Mouse (Mus musculus) forebrain, embryonic 10.5 days (tissue): ENCODE measurements around the gene Zic2. TPM values are rescaled to one million over a fixed set of nuclear protein-coding genes. Genes with fewer than 3 reads are reported as not detected.
A peak's percentile ranks its signal among the peaks of the same experiment; 100 is the strongest.

Source experiments
- DNase-seq: peaks from one replicate; pipeline ENCODE4 v3.0.0-alpha.2; 2017; ENCODE audit warnings: low spot score; ENCODE audit errors: extremely low spot score
- H3K27ac ChIP-seq: fragments of 300-500 bp; sonication (generic); 2 replicates; pipeline ENCODE4 v1.5.1; 2016; ENCODE audit warnings: mild to moderate bottlenecking
- H3K27me3 ChIP-seq: fragments of 300-500 bp; sonication (generic); 2 replicates; pipeline ENCODE4 v1.6.1; 2016; ENCODE audit warnings: mild to moderate bottlenecking; ENCODE audit not compliant: poor library complexity, severe bottlenecking
- H3K36me3 ChIP-seq: fragments of 300-500 bp; sonication (generic); replicated peaks from 2 replicates; pipeline ENCODE4 v1.6.1; 2016; ENCODE audit warnings: mild to moderate bottlenecking, moderate library complexity
- H3K4me1 ChIP-seq: fragments of 300-500 bp; sonication (generic); 2 replicates; pipeline ENCODE4 v1.6.1; 2016
- H3K4me3 ChIP-seq: fragments of 300-500 bp; sonication (generic); 2 replicates; pipeline ENCODE4 v1.5.1; 2016; ENCODE audit warnings: mild to moderate bottlenecking, moderate library complexity
- H3K9me3 ChIP-seq: fragments of 300-500 bp; sonication (generic); 2 replicates; pipeline ENCODE4 v1.6.1; 2016; ENCODE audit warnings: mild to moderate bottlenecking, moderate library complexity
- WGBS: fragments of 180-500 bp; shearing (Covaris S2); methylation state at CpG from one replicate; pipeline ENCODE4 v1.1.7; 2016; 5-methylcytosine and 5-hydroxymethylcytosine counted together
- polyA plus RNA-seq: library from polyadenylated mRNA; unstranded; fragments of >200 nt; fragmentation: Nextera tagmentation; extraction: Ambion mirVana; gene quantifications from 2 replicates; pipeline ENCODE4 v1.2.1, GENCODE M21; 2016

Zic2 gene
- polyA plus RNA-seq, result 7.0 and 7.3 TPM in 2 replicates

DNA sequence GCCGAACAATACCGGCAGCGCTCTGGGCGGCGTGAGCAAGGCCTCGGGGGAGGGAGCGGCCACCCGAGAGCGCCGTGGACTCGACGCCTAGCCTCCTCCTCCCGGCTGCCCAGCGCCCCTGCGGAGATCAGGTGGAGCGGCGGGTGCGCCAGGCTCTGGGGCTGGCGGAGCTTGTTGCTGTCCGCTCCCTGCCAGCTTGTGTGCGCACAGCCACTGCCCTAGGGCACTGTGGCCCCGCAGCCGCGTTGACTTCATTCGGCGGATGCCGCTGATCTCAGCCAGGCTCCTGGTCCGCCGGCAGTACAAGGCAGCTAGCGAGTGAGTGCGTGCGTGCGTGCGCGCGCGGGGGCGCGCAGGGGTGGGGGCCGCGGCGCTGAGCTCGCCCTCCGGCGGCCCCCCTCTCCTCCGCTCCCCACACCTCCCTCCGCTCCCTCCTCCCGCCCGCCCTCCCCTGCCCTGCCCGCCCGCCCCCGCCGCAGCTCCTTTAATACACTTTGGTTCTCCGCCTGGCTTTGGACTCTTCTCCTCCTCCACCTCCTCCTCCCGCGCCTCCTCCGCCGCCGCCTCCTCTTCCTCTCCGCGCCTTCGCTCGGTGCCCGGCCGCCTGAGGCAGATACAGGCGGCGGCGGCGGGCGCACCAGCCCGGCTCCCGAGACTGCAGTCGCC is at the start of gene Zic2:
Zic2 (plus strand) TSS at position 545 of the 666 bp plus-strand sequence.
- no peaks in the 10 kb centered on the region for H3K9me3 ChIP-seq
- peaks cover 76% of the 10 kb centered on the region for H3K4me1 ChIP-seq
- peak; percentile 86 for DNase-seq
- H3K4me3 ChIP-seq, result peak within 1 kb of the TSS; percentile 86
- peaks cover 86% of the 10 kb centered on the region for H3K27me3 ChIP-seq
- under 1% methylated on average over 59 of the region's 73 CpGs for WGBS
- peak within 1 kb of the TSS; percentile 99 for H3K27ac ChIP-seq
- H3K36me3 ChIP-seq, result peaks cover 38% of the 10 kb centered on the region

DNA sequence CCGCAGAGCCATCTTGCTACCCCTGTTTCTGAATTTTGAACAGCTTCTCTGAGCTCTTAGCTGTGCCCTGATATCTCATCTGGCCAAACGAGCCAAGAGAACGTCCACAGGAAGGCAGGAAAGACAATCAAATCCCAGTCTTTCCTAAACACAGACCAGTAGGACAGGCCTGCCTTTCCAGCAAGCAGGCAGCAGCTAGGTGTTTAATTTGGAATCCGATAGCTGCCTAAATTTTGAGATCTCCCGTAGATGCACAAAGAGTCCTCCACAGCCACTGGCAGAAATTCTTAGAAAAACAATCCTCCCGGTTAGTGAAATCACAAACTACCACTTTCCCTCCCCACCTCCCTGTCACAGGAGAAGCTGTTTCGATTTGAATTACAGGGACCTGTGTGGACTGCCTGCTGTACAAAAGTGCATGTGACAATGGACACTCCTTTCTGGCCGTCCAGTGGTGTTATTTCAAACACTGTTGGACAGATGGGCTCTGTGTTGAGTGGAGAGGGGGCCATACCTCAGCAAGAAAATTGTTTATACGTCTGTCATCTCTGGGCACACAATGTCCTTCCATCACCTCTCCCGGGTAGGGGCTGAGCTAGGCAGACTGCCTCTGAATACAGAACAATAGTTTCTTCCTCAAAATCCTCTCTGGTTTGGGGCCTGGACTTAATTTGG is 48.6 kb upstream of the Zic2 start:
- WGBS, result 62% methylated on average over 10 of the region's 10 CpGs
- no peak for DNase-seq
- Histone ChIP-seq H3K27ac (peak overlapping the region; percentile 42; the same call in 1 of the 2 replicates), H3K9me3 (no peaks in the 10 kb centered on the region), H3K36me3 (no peaks in the 10 kb centered on the region), H3K4me3 (no peak overlapping the region), H3K4me1 (peaks cover 48% of the 10 kb centered on the region), H3K27me3 (peaks cover 8% of the 10 kb centered on the region; the same call in 1 of the 2 replicates)

DNA sequence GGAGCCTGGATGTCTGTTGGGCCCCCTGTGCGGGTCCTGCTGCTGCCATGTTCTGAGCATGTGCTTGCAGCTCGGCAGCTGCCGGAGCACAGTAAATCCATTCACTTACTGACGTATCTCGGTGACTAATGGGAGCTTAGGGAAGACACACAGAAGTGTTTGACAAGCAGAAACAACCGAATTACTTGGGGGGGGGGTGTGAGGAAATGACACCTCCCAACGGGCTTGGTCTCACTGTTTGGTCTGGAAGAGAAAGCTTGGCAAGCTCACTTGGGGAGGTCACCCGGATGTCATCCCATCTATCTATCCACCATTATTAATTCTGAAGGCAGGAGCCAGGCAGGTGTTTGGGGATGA is 48.1 kb upstream of the Zic2 start:
- no peak overlapping the region for H3K4me3 ChIP-seq
- H3K4me1 ChIP-seq, result peaks cover 53% of the 10 kb centered on the region
- peak overlapping the region; percentile 42; the same call in 1 of the 2 replicates for H3K27ac ChIP-seq
- 67% methylated on average over 8 of the region's 8 CpGs for WGBS
- no peak for DNase-seq
- H3K27me3 ChIP-seq, result peaks cover 3% of the 10 kb centered on the region; the same call in 1 of the 2 replicates
- H3K36me3 ChIP-seq, result no peaks in the 10 kb centered on the region
- no peaks in the 10 kb centered on the region for H3K9me3 ChIP-seq

DNA sequence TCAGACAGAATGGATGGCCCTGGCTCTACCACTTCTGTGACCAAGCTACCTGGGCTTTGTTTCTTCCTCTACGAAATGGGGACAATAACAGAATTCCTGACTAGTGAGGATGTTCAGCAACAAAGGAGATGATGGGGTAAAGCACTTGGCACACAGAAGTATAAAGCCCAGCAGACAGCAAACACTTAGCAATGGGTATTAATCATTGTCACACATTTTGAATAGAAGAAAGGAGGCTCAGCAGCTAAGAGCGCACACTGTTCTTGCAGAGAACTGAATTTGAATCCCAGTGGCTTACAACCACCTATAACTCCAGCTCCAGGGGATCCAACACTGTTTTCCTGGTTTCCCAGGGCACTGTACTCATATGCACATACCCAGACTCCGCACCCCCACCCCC is 47.6 kb upstream of the Zic2 start:
- Histone ChIP-seq H3K4me1 (peaks cover 58% of the 10 kb centered on the region), H3K27ac (no peak overlapping the region)
- no peak for DNase-seq

DNA sequence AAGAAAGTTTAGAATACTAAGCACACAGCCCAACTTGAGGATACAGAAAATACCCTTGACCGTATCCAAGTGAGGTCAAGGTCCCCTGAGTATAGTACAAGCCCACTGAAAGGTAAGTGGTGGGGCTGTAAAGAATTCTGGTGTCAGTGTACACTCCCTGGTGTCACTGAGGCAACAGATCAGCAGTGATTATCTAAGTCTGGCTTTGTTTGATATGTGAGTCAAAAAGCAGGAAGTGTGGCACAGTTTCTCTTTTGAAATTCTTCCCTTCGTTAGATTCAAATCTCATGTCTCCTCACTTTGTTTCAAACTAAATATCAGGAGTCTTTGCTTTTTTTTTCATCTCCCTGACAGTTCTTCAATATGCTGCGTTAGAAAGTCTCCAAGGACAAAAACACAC is 42.7 kb upstream of the Zic2 start:
- WGBS, result 80% methylated on average over 3 of the region's 3 CpGs
- no peaks in the 10 kb centered on the region for H3K9me3 ChIP-seq
- DNase-seq, result no peak
- no peaks in the 10 kb centered on the region for H3K27me3 ChIP-seq
- no peak overlapping the region for H3K27ac ChIP-seq
- H3K4me1 ChIP-seq, result peaks cover 35% of the 10 kb centered on the region
- H3K36me3 ChIP-seq, result no peaks in the 10 kb centered on the region
- no peak overlapping the region for H3K4me3 ChIP-seq

More for the DNA sequence above, 47.6 kb upstream of the Zic2 start:
- Histone ChIP-seq H3K36me3 (no peaks in the 10 kb centered on the region), H3K9me3 (no peaks in the 10 kb centered on the region), H3K27me3 (no peaks in the 10 kb centered on the region; the same call in 1 of the 2 replicates), H3K4me3 (no peak overlapping the region)
- 89% methylated on average over 3 of the region's 3 CpGs for WGBS

GRCm38 (mm10) chr14:122434039-122434438 is 41.2 kb upstream of the Zic2 start:
- H3K9me3 ChIP-seq, result no peaks in the 10 kb centered on the region
- H3K4me1 ChIP-seq, result peaks cover 32% of the 10 kb centered on the region
- 92% methylated on average over 10 of the region's 10 CpGs for WGBS
- H3K36me3 ChIP-seq, result no peaks in the 10 kb centered on the region
- no peak overlapping the region for H3K27ac ChIP-seq
- H3K4me3 ChIP-seq, result no peak overlapping the region
- no peak for DNase-seq
- H3K27me3 ChIP-seq, result no peaks in the 10 kb centered on the region

DNA sequence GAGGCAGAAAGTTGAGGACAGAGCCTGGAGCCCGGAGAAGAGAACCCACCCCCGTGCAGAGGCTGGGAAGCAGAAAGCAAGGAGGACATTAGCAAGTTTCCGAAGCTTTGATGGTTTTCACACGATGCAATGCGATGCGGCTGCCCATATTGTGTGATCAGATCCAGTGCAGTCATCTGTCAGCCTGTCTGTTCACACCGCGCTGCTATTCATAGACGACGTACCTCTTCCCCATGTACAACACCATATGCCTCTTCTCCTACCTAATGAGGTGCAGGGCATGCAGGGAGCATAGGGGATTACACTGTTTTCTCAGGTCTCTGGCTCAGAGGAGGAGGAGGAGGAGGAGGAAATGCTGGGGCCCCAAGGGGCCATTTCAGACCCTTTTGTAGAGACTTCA is 38.4 kb upstream of the Zic2 start:
- no peak overlapping the region for H3K27ac ChIP-seq
- no peaks in the 10 kb centered on the region for H3K27me3 ChIP-seq
- peaks cover 3% of the 10 kb centered on the region; the same call in 1 of the 2 replicates for H3K36me3 ChIP-seq
- peaks cover 26% of the 10 kb centered on the region for H3K4me1 ChIP-seq
- H3K9me3 ChIP-seq, result no peaks in the 10 kb centered on the region
- 79% methylated on average over 10 of the region's 10 CpGs for WGBS
- no peak overlapping the region for H3K4me3 ChIP-seq
- DNase-seq, result no peak

DNA sequence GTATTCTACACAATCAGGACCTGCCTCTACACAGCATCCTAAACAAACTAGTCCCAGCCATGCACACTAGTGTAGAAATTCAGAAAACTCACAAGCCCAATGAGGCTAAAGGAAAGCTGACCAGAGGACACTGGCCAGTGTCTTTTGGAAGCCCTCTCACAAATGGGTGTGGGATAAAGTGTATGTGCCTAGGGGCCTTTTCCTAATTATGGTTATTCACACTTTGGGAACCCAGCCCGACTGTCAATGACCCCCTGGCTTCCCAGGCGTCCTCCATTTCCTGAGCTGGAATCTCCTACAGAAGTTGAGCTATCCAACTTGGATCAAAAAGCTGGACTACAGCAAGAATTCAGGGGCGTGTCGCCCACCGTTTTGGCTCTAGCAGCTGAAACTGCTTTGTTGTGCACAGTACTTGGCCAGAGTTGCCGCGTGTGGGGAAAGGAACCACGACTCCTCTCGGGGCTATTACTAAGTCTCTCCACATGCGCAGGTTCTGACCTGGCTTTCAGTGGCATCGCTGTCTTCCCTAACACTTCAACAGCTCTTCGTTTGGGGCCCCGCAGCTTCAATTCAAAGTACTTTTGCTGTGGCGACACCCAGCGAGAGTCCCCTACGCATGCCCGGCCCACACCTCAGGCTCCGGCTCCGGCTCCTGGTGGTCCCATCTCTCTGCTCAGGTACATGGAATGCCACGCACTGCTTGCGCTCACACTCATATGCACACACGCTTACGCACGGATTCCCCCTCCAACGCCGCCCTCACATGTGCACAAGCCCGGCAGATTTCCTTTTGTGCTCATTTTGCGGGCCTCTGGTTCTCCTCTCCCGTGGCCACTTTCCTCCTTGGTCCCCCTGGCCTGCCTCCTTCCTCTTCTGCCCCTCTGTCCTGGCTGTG is 25.4 kb upstream of the Zic2 start:
- Histone ChIP-seq H3K36me3 (no peaks in the 10 kb centered on the region), H3K27me3 (peaks cover 88% of the 10 kb centered on the region), H3K4me1 (peaks cover 63% of the 10 kb centered on the region), H3K9me3 (no peaks in the 10 kb centered on the region), H3K27ac (peak overlapping the region; percentile 95), H3K4me3 (peak overlapping the region; percentile 64)
- peak; percentile 65 for DNase-seq
- WGBS, result 2% methylated on average over 29 of the region's 29 CpGs

GRCm38 (mm10) chr14:122450496-122451382 is 24.5 kb upstream of the Zic2 start, which contains the start of gene Gm5089:
Gm5089 (minus strand) TSS chr14:122451115.
- Histone ChIP-seq H3K27me3 (peaks cover 83% of the 10 kb centered on the region), H3K4me3 (peak within 1 kb of the TSS; percentile 64), H3K9me3 (no peaks in the 10 kb centered on the region), H3K27ac (peak within 1 kb of the TSS; percentile 95), H3K4me1 (peaks cover 71% of the 10 kb centered on the region), H3K36me3 (no peaks in the 10 kb centered on the region)
- under 1% methylated on average over 58 of the region's 59 CpGs for WGBS
- peak; percentile 69 for DNase-seq

DNA sequence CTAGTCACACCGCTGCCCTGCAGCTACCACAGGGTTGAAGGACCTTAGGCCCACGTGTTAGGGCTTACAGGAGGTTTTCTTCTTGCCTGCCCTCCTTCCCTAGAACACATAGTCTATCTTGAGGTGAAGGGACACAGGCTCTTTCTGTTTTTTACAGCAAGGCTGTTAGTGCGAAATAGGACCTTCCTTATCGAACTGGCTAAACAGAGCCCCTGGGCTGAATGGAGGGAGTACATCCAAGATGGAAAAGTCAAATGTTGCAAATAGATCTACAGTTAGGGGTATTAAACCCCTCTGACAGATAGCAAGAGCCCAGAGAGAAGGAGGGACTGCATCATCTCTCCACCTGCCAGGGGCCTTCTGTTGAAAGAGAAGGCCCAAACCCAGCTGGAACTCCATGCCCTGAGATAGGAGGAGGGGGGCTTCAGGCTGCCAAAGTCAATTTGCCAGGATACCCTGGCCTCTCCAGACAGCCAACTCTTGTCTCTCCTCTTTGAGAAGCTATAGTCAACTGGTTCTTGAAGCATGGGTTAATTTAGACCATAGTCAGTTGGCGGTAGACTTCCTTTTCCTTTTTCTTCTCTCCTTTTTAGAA is 23.6 kb upstream of the Zic2 start:
- Histone ChIP-seq H3K9me3 (no peaks in the 10 kb centered on the region), H3K4me3 (peak overlapping the region; percentile 64), H3K36me3 (peaks cover 3% of the 10 kb centered on the region; the same call in 1 of the 2 replicates), H3K4me1 (peaks cover 75% of the 10 kb centered on the region), H3K27ac (peak overlapping the region; percentile 95), H3K27me3 (peaks cover 74% of the 10 kb centered on the region)
- DNase-seq, result no peak
- WGBS, result 50% methylated on average over 5 of the region's 5 CpGs

GRCm38 (mm10) chr14:122452701-122453387 is 22.4 kb upstream of the Zic2 start:
- WGBS, result 5% methylated on average over 13 of the region's 13 CpGs
- Histone ChIP-seq H3K9me3 (no peaks in the 10 kb centered on the region), H3K36me3 (peaks cover 3% of the 10 kb centered on the region; the same call in 1 of the 2 replicates), H3K4me1 (peaks cover 75% of the 10 kb centered on the region), H3K27ac (peak overlapping the region; percentile 95), H3K4me3 (peak overlapping the region; percentile 41), H3K27me3 (peaks cover 62% of the 10 kb centered on the region)
- peak; percentile 69 for DNase-seq
